Mouse (Mus musculus) thymus, postnatal 25 days (tissue): ENCODE data around the gene Gm27029.
A peak's percentile ranks its signal among the peaks of the same experiment; 100 is the strongest.
"Not testable (repeated sequence)": the region's sequence is repeated elsewhere in the genome, so short reads cannot be mapped to it uniquely, and the experiment has no call there.

Experiments used
- DNase-seq: peaks from one replicate; pipeline ENCODE4 v3.0.0; 2022

Gm27029 gene

DNA sequence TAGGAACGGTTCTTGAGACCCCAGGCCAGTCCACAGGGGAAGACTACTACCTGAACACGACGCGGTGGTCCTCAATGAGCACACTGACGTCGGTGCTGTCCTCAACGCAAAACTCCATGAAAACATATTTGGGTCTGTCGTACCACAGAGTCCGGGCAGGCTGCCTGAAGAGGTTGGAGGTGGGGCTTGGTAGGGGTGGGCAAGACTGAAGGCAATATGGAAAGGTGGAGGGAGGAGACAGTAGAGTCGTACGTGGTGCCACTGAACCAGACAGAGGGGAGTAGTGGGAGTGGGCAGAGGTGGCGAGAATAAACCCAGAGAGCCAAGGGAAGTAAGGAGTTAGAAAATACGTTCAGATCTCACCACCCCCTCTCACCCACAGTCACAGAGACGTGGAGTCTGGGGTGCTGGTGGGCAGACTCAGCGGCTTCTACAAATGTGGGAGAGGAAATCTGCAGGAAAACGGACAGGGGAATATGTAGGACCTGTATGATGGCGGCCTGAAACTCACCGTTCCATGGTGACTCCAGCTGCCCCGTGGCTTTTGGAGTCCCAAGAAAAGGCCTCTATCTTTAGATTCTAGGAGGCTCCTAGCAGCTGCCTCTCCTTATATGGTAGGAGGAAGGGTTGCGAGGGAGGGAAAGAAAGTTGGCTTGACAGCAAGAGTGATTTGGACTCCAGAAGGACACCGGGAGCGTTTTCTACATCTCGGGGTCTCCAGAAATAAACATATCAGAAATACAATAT, at the start of gene Gm27029:
Gene Gm27029 (minus strand): TSS at position 692 of the 747 bp plus-strand sequence.
- no peak for DNase-seq

DNA sequence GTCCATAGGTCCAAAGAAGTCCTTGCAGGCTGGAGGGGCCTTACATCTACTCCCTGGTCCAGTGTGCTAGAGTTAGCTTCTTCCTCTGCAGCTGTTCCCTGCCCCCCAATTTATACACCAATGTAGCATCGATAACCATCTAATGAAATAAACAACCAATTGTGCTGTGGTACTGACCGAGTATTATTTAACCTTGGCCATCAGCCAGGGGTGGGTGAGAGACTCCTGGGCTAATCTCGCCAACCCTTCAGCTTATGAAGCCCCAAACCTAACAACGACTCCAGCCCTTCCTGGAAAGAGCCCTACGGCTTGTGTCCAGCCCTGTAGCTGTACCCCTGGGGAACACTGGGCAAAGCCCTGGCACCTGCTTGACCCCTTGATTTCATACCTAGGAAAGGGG, 49.7 kb upstream of the Gm27029 start:
- no peak for DNase-seq

DNA sequence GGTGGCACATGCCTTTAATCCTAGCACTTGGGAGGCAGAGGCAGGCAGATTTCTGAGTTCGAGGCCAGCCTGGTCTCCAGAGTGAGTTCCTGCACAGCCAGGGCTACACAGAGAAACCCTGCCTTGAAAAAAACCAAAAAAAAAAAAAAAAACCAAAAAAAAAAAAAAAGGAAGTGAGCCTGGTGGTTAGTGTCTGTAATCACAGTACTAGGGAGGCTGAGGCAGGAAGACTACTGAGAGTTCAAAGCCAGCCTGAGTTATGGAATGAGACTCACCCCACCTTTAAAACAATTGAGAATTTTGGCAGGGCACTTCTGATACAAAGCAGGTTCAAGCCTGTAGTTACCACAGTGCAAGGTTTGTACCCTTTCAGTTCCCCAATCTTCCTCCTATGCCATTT, 49.1 kb upstream of the Gm27029 start:
- not testable (repeated sequence) for DNase-seq

DNA sequence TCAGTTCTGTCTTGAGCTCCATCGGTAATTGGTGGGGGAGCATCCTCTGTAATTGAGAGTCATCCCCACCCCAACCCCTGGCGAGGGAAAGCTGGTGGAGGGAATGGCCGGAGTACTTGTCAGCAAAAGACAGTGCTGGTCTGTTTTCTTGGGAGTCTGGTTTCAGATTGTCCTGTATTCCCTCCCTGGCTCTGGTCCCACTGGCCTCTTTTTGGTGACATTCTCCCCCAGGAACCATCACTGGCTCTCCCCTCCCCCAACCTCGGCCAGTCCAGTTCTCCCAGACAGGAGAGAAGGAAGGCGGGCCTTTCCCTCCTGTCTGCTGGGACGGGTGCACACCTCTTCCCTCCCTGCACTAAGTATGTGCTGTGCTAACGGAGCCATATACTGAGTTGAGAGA, 47.7 kb upstream of the Gm27029 start:
- DNase-seq = no peak

DNA sequence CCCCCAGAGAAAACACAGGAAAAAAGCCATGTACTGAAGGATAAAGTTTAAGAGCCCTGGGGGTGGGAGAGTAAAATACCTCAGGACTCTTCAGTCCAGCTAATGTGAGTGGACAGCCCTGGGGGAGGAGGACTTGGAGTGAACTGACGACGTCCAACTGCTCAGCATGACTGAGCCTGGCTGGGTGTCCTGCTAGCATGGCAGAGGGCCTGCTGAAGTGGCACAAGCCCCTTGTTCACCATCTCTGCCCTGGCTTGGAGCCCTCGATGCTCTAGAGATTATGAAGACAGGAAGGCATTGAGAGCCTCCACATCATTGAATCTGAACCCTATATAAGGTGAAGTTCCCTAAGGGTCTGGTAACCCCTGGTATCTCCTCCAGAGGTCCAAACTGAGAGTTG, 47.3 kb upstream of the Gm27029 start:
- no peak for DNase-seq

DNA sequence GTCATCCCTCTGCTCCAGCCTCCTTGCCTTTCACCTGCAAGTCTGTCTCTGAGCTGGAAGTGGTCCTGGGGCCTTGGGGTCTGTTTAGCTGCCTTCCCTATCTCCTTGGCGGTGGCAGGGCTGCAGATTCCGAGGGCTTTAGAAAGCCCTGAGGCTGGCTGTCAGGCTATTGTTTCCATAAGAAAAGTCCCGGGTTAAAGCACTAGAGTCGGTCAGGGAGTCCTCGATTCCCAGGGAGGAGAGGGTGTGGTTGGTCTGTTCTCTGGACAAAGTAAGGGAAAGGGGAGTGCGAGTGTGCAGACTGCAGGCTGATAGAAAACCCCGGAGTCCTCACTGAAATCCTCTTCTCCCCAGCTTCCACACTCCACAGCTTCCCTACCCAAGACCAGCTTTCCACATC, 45.6 kb upstream of the Gm27029 start:
- no peak for DNase-seq

DNA sequence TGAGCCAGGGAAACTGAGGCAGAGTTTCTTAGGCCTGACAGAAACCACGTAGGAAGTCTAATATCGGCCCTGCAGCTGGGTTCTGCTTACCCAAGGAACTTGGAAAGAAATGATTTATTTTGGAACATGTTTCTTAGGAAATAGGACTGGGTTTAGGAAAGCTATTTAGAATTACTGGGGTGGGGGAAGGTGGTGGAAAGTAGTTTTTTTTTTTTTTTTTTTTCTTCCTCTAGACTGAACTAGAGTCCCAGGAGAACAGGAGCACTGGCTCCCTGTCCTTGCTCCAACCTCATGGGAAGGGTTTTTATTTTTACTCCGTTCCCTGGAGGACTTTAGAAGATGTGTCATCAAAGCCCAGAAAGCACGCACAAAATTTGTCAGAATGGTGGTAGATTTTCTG, 44.6 kb upstream of the Gm27029 start:
- DNase-seq = no peak

DNA sequence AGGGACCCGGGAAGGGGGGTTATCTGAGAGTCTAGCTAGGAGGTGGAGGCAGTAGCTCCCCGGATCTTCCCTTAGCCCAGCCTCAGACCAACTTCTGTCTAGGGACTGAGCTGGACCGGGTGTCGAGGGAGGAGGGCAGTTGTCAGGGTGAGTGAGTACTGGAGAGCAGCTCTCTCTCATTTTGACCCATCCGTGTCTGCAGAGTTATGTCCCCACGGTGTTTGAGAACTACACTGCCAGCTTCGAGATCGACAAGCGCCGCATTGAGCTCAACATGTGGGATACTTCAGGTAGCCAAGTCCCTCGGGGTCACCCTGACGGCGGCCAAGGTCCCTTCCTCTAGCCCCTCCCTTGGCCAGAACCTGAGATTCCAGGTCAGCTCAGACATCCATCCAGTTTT, 44.1 kb upstream of the Gm27029 start:
- DNase-seq = no peak

DNA sequence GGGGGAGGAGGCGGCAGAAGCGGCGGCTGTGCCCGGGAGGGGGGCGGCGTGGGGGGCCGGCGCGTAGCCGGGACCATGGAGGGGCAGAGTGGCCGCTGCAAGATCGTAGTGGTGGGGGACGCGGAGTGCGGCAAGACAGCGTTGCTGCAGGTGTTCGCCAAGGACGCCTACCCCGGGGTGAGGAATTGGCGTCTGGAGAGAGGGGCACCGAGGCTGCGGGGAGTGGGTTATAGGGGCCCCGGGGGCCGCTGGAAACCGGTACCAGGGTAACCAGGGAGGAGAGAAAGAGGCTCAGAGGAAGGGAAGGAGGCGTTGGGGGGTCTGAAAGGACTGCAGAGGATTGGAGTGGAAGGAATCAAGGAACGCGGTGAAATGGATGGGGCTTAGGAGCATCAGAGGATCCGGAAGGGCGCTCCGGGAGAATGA, 43.7 kb upstream of the Gm27029 start:
- no peak for DNase-seq

DNA sequence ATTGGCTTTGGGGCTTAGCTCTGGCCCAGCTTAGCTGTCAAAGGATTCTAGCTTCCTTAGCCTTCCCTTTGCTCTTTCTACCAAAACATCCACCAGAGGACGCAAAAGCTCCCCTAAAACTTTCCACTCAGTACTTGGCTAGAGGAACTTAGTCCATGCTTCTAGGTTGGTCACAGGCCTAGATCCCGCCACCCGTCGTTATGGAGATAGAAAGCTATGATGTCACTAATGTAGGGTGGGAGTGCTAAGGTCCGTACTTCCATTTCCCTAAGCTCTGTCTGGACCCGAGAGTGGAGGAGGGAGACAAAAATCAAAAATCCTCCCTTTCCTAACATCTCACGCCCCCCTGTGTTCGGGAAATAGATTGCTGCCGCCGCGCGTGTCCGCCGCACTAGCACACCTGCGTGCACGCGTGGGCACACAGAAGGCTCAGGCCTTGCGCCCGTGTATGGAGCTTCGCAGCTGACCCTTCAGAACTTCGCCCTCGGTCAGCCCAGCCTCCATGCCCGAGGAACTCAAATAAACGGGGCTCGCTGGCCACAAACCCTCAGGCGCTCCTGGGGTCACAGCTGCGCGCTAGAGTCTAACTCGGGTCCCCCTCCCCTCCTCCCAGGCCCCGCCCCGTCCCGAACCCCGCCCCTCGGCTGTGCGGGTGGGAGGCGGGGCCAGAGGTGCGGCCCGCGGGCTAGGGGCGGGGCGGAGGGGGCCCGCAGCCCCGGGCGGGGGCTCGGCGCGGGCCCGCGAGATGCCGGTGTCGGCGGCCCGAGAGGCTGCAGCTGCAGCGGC, 43.1 kb upstream of the Gm27029 start:
- peak; percentile 80 for DNase-seq

DNA sequence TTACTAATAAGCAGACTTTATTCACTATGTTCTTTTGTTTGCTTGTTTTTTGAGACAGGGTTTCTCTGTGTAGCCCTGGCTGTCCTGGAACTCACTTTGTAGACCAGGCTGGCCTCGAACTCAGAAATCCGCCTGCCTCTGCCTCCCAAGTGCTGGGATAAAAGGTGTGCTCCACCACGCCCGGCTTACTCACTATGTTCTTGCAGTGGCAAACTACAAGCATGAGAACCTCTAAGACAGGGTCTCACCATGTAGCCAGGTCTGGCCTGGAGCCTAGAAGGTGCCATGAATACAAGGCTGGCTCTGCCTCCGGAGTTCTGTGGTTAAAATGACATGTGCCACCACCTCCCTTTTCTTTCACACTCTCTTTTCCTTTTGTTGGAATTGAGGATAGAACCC, 42.0 kb upstream of the Gm27029 start:
- DNase-seq = not testable (repeated sequence)

DNA sequence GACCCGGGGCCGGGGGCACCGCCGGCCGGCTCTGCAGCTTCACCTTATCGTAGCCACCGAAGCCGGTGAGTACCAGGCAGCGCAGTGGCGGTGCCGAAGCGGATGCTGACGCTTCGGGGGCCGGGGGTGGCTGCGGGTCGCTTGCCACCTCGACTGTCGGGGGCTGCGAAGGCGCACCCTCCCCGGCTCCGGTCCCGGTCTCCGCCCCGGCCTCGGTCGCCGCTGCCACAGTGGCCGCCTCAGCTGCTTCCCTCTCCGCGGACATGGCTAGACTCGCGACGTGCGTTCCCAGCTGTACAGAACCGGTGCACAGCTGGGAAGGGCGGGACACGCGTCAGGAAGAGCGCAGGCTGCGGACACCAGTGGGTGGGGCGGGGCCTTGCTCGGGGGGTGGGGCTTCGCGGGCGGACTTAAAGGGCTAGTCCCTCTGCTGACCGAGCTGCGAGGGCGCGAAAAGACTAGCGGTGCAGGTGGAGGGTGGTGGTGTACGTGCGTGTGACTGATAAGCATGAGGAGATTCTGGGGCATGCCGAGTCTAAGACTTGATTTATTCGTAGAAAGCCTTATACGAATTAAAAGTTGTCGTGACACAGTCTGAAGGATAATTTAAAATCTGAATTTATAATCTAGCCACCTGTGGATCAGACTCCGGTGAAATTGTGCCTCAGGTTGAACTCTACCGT, 41.4 kb upstream of the Gm27029 start, which contains the start of gene Vat1:
Gene Vat1 (minus strand): TSS at position 362 of the 683 bp plus-strand sequence.
- DNase-seq = peak; percentile 69

DNA sequence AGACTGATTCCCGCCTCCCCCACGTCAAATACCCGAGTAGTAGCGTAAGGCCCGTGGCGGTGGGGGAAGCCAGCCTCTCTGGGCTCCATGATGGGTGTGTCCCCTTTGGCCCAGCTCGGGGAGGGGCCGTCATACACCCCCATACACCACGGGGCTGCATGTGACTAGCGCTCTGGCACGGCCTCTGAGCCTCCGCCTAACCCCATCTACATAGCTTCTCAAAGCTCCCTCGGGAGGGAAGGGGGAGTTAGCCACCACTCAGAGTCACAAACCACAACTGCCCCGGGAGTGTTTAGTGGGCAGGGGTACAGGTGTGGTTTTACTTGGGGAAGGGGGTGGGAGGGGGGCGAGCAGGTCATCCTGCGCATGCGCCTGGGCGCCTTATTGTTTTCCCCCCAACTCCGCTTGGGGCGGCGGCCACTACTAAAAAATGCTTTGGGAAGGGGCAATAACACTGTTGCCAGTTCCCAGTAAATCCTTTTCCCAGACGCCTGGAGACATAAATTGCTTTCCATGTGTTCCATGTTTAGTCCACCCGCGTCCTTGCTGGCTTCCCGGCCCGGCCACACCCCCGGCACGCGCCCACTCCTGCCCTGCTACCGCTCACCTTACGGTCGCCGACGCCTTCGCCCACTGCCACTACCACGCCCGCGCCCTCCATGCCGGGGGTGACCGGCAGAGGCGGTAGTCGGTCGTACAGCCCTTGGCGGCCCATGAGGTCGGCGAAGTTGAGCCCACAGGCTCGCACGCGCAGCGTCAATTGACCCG, 40.7 kb upstream of the Gm27029 start:
- peak; percentile 51 for DNase-seq

DNA sequence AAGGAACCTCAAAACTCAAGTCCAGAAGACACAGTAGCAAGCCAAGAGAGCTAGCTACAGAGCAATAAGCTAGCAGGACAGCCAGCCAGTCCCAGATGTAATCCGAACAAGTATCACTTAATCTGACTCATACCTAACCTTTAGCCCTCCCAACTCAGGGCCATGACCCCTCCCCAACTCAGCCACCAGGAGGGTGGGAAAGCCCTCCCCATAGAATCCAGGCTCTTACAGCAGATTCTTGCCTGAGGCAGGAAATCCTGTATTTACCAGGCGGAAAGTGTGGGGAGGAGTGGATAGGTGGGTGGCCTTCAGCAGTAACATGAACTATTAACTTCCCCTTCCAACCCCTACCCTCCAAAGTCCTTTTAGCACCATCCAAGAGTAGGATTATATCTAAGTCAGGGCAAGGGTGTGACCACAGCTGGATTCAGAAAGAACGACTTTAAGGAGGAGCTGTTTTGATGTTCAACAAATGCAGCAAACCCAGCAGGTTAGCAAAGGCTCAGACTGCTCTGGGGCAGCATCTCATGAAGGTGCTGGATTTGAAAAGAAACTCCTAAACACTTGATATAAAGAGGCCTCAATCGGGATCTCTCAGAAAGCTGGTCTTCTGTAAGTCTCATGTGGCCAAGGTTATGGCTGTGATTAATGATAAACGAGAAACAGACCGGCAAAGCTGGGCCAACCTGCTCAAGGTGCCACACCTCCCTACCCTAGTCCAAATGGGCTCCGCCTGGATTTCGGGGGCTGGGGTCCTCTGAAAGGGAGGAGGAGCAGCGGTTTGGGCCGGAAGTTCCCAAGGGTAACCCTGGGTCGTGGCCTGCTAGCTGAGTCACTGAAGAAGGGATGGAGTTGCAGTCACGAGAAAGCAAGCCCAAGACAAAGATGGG, 39.9 kb upstream of the Gm27029 start, which contains the start of gene Rnd2:
Gene Rnd2 (plus strand): TSS at position 789 of the 890 bp plus-strand sequence.
- no peak for DNase-seq

DNA sequence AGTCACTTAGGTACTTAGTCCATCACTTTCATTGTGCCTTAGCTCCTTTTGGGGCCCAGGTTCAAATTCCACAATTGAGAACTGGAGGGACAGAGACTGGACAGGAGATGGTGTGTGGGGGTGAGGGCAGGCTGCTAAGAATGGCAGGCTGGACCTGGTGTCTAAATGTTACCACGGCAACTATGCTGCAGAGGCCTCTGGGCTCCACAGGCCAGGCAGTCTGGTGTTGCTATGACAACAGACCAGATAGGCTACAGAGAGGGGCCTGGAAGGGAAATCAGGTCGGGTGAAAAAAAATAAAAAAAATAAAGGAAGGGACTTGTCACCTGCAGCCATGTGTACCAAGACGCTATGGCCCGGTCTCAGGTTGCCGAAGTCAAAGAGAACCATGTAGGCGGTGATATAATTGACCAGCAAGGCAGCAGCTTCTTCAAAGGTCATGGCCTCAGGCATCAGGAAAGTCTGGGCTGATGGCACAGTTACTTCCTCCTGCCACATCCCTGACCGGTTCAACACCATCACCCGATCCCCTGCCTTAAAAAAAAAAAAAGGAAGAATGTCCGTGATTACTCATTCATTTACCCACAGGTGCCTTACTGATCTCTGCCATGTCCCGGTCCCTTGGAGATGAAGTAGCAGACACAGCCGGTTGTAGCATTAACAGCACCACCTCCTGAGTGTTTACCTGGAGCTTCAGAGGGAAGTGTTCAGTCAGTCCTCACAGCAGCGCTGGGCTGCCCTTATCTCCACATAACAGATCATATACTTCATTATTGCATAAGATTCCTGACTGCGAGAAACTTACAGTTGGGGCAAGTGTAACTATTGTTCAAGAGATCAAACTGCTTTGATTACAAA, 38.2 kb upstream of the Gm27029 start:
- no peak for DNase-seq

DNA sequence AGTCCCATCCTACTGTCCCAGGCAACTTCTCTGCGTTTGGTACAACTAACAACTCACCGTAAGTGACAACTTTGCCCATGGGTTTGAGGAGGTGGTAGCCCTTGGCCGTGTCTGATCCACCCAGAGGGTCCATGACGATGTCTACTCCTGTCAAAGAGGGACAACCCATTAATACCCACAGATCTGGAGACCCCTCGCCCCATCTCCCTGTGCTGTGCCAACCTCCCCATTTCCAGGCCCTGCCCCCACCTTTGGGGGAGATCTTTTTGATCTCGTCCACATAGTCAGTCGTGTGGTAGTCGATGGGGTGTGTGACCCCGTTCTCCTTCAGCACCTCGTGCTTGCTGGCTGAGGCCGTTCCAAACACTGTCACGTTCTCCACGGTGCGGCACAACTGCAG, 37.5 kb upstream of the Gm27029 start:
- DNase-seq = no peak

DNA sequence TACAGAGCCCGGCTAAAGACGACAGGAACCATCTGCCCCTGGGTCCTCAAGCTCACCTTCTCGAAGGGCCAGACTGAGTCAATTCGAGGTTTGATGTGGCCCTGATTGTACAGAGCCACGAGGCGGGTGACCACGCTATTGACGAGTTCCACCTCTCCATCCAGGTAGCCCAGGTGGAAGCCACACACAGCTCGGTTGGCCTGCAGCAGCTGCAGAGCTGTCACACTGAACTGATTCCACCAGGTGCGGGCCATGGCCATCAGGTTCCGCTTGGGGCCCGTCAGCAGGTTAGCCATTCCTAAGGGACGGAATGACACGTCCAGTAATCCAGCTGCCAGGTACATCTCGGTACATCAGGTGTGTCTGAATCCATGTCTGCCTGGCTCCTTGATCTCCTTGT, 35.7 kb upstream of the Gm27029 start:
- DNase-seq = no peak

DNA sequence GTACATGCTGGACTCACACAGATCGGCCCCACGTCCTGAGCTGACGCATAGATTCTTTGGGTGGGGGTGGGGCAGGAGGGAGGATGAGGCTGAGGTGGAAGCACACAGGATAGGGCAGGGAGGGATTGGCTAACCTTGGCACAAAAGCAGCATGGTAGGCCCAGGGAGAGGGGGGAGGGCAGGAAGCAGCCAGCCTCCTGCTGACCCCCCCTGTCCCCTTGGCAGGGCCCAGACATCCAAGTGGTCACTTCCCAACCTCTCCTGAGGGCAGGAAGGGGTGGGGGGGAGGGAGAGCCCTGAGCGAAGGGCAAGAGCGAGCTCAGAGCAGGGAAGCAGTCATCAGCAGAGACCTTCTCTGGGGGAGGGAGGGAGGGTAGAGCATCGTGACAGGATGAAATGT, 35.1 kb upstream of the Gm27029 start:
- no peak for DNase-seq

DNA sequence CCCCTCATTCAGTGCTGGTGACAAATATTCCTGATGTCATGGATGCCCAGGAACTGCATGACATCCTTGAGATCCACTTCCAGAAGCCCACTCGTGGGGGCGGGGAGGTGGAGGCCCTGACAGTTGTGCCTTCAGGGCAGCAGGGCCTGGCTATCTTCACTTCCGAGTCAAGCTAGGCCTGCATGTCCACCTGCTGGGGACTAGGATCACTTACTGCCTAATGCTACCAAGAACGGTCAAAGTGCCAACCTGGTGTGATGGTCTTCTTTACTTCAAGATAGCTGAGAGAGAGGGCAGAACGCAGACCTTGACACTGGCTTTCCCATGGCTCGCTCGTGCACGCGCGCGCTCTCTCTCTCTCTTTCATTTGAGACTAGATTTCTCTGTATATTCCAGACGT, 33.6 kb upstream of the Gm27029 start:
- no peak for DNase-seq

DNA sequence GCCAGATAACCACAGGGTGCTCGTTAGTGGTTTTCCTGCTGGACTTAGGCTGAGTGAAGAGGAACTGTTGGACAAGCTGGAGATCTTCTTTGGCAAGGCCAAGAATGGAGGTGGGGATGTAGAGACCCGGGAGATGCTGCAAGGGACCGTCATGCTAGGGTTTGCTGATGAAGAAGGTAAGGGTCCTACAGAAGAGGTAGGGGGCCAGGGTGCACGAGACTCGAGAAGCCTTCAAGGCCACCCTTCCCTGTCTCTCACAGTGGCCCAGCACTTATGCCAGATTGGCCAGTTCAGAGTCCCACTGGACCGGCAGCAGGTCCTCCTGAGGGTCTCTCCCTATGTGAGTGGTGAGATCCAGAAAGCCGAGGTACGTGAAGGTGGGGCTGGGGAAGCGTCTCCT, 33.0 kb upstream of the Gm27029 start:
- DNase-seq = no peak

DNA sequence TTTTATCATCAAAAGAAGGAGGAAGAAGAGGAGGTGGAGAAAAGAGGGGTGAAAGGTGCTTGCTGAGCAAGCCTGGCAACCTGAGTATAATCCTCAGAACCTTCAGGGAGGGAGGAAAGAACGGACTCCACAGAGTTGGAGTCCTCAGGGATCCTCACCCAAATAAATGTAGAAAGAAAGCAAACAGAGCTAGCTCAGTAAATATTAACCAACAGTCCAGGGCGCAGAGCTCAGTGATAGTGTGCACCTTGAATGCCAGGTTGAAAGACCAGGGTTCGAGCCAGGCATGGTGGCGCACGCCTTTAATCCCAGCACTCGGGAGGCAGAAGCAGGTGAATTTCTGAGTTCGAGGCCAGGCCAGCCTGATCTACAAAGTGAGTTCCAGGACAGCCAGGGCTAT, 31.0 kb upstream of the Gm27029 start:
- no peak for DNase-seq
